Mouse (Mus musculus): ENCODE data around the gene Vcam1. TPM values are rescaled to one million over a fixed set of nuclear protein-coding genes. Genes with fewer than 3 reads are reported as not detected.

Vcam1 gene
- 36.9 and 41.5 TPM in 2 replicates for polyA plus RNA-seq (2014; fragmentation: Nextera tagmentation; extraction: Ambion mirVana)

DNA sequence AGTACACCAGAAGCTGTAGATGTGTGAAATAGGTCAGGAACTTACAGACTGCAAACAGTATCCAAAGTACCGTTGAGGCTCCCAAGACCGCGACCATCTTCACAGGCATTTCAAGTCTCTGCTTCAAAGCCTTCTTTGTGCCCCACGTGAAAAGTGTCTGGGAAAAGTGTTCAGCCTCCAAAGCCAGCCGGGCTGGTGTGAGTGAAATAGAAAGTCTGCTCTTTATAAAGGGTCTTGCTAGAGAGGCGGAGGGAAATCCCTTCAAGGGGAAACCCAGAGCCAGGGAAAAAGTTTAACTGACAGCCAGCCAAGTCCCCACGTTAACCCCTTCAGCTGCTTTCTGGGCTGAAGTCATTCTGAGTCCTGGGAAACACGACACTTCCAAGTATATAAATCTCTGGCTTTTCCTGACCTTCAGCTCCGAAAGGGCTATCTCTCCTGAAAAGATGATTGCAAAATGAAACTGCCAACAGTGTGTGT, at the start of gene Vcam1:
Vcam1 (minus strand) TSS at position 430 of the 480 bp plus-strand sequence.
- Histone ChIP-seq H3K9ac (peak within 1 kb of the TSS; percentile 35), H3K27ac (peak within 1 kb of the TSS; percentile 10; the same call in 1 of the 2 replicates), H3K9me3 (ENCODE audit: control insufficient read depth, low read length) (no peaks in the 10 kb centered on the region), H3K4me1 (replicated peaks; ENCODE audit: control insufficient read depth, insufficient read depth, low read length) (peaks cover 11% of the 10 kb centered on the region; the same call in 1 of the 2 replicates), H3K4me2 (replicated peaks) (peak within 1 kb of the TSS; percentile 48), H3K4me3 (replicated peaks; ENCODE audit: low read length) (peak within 1 kb of the TSS; percentile 26), H3K36me3 (replicated peaks; ENCODE audit: control insufficient read depth, insufficient read depth) (no peaks in the 10 kb centered on the region), H3K27me3 (ENCODE audit: control insufficient read depth, insufficient read depth, low read length) (no peaks in the 10 kb centered on the region)
- ATAC-seq (ENCODE audit: low FRiP score) (peak; percentile 78), DNase-seq (ENCODE audit: low spot score) (peak; percentile 72)
- WGBS: 3% methylated on average over 9 of the region's 9 CpGs

GRCm38 (mm10) chr3:116175106-116175505, 45.6 kb upstream of the Vcam1 start:
- H3K9me3 ChIP-seq (ENCODE audit: control insufficient read depth, low read length): no peaks in the 10 kb centered on the region
- H3K4me1 ChIP-seq (replicated peaks; ENCODE audit: control insufficient read depth, insufficient read depth, low read length): no peaks in the 10 kb centered on the region
- no peaks in the 10 kb centered on the region for H3K36me3 ChIP-seq (replicated peaks; ENCODE audit: control insufficient read depth, insufficient read depth)
- no peak overlapping the region for H3K4me3 ChIP-seq (replicated peaks; ENCODE audit: low read length)
- ATAC-seq (ENCODE audit: low FRiP score) (no peak), DNase-seq (ENCODE audit: low spot score) (no peak)
- H3K9ac ChIP-seq: no peak overlapping the region
- no peaks in the 10 kb centered on the region for H3K27me3 ChIP-seq (ENCODE audit: control insufficient read depth, insufficient read depth, low read length)
- H3K27ac ChIP-seq: no peak overlapping the region
- no peak overlapping the region for H3K4me2 ChIP-seq (replicated peaks)
- 94% methylated on average over 6 of the region's 6 CpGs for WGBS

- WGBS: 85% methylated on average over 5 of the region's 5 CpGs
- ATAC-seq (ENCODE audit: low FRiP score) (no peak), DNase-seq (ENCODE audit: low spot score) (no peak)
- H3K4me2 ChIP-seq (replicated peaks): no peak overlapping the region
- H3K27ac ChIP-seq: no peak overlapping the region
- no peaks in the 10 kb centered on the region for H3K4me1 ChIP-seq (replicated peaks; ENCODE audit: control insufficient read depth, insufficient read depth, low read length)
- no peaks in the 10 kb centered on the region for H3K9me3 ChIP-seq (ENCODE audit: control insufficient read depth, low read length)
- H3K27me3 ChIP-seq (ENCODE audit: control insufficient read depth, insufficient read depth, low read length): no peaks in the 10 kb centered on the region
- no peak overlapping the region for H3K4me3 ChIP-seq (replicated peaks; ENCODE audit: low read length)
- H3K36me3 ChIP-seq (replicated peaks; ENCODE audit: control insufficient read depth, insufficient read depth): no peaks in the 10 kb centered on the region
- no peak overlapping the region for H3K9ac ChIP-seq
These were observed 42.0 kb upstream of the Vcam1 start for GRCm38 (mm10) chr3:116171461-116171860.

- no peak overlapping the region for H3K4me2 ChIP-seq (replicated peaks)
- 82% methylated on average over 2 of the region's 2 CpGs for WGBS
- H3K9ac ChIP-seq: no peak overlapping the region
- H3K4me3 ChIP-seq (replicated peaks; ENCODE audit: low read length): no peak overlapping the region
- no peak overlapping the region for H3K27ac ChIP-seq
- no peaks in the 10 kb centered on the region for H3K9me3 ChIP-seq (ENCODE audit: control insufficient read depth, low read length)
- no peaks in the 10 kb centered on the region for H3K27me3 ChIP-seq (ENCODE audit: control insufficient read depth, insufficient read depth, low read length)
- H3K36me3 ChIP-seq (replicated peaks; ENCODE audit: control insufficient read depth, insufficient read depth): no peaks in the 10 kb centered on the region
- no peak for DNase-seq (ENCODE audit: low spot score)
- no peak for ATAC-seq (ENCODE audit: low FRiP score)
- no peaks in the 10 kb centered on the region for H3K4me1 ChIP-seq (replicated peaks; ENCODE audit: control insufficient read depth, insufficient read depth, low read length)
These were observed 38.6 kb upstream of the Vcam1 start for GRCm38 (mm10) chr3:116168056-116168455.

DNA sequence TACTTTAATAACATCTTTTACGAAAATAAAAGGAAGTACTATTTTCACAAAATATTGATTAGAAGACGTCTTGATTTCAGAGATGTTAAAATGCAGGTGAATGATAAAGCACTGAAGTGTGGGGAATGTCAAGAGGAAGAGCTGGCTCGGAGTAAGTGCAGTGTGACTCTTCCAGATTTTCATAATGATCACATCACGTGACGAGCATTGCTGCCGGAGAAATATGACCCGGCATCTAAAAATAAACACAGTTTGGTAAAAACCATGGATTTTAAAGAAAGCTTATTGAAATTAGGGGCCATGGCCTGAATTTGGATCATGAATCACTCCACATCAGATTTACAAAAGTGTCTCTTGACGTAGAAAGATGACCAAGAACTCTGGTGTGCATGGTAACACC, 36.8 kb upstream of the Vcam1 start:
- H3K9ac ChIP-seq: no peak overlapping the region
- H3K27me3 ChIP-seq (ENCODE audit: control insufficient read depth, insufficient read depth, low read length): no peaks in the 10 kb centered on the region
- 88% methylated on average over 8 of the region's 8 CpGs for WGBS
- H3K36me3 ChIP-seq (replicated peaks; ENCODE audit: control insufficient read depth, insufficient read depth): no peaks in the 10 kb centered on the region
- H3K4me3 ChIP-seq (replicated peaks; ENCODE audit: low read length): no peak overlapping the region
- H3K9me3 ChIP-seq (ENCODE audit: control insufficient read depth, low read length): no peaks in the 10 kb centered on the region
- H3K4me1 ChIP-seq (replicated peaks; ENCODE audit: control insufficient read depth, insufficient read depth, low read length): no peaks in the 10 kb centered on the region
- H3K4me2 ChIP-seq (replicated peaks): no peak overlapping the region
- H3K27ac ChIP-seq: no peak overlapping the region
- DNase-seq (ENCODE audit: low spot score): peak; percentile 14
- ATAC-seq (ENCODE audit: low FRiP score): no peak

GRCm38 (mm10) chr3:116165030-116165429, 35.5 kb upstream of the Vcam1 start:
- Histone ChIP-seq H3K4me3 (replicated peaks; ENCODE audit: low read length) (no peak overlapping the region), H3K9me3 (ENCODE audit: control insufficient read depth, low read length) (no peaks in the 10 kb centered on the region), H3K9ac (no peak overlapping the region), H3K4me1 (replicated peaks; ENCODE audit: control insufficient read depth, insufficient read depth, low read length) (no peaks in the 10 kb centered on the region), H3K27ac (no peak overlapping the region), H3K4me2 (replicated peaks) (no peak overlapping the region), H3K36me3 (replicated peaks; ENCODE audit: control insufficient read depth, insufficient read depth) (no peaks in the 10 kb centered on the region), H3K27me3 (ENCODE audit: control insufficient read depth, insufficient read depth, low read length) (no peaks in the 10 kb centered on the region)
- ATAC-seq (ENCODE audit: low FRiP score) (no peak), DNase-seq (ENCODE audit: low spot score) (no peak)
- WGBS: 82% methylated on average over 1 of the region's 1 CpGs

DNA sequence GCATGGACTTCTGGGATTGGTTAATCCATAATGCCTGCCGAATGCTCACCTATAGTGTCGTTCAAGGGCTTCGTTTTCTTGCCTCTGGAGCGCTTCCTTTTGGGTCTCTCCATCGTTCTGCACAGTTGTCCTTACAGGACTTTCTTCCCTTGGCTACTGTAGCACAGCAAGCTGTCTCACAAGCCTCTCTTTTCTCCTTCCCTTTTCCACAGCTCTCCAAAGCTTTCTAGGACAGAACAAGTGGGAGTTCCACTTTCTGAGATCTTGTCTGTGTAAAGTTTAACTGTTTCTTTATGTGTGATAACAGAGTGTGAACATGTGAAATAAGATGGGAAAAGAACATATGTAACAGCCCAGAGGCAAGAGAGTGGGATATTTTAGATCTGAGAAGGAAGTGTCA, 34.0 kb upstream of the Vcam1 start:
- Histone ChIP-seq H3K27me3 (ENCODE audit: control insufficient read depth, insufficient read depth, low read length) (no peaks in the 10 kb centered on the region), H3K4me2 (replicated peaks) (no peak overlapping the region), H3K9ac (no peak overlapping the region), H3K9me3 (ENCODE audit: control insufficient read depth, low read length) (no peaks in the 10 kb centered on the region), H3K4me1 (replicated peaks; ENCODE audit: control insufficient read depth, insufficient read depth, low read length) (no peaks in the 10 kb centered on the region), H3K36me3 (replicated peaks; ENCODE audit: control insufficient read depth, insufficient read depth) (no peaks in the 10 kb centered on the region), H3K27ac (no peak overlapping the region), H3K4me3 (replicated peaks; ENCODE audit: low read length) (no peak overlapping the region)
- WGBS: 86% methylated on average over 5 of the region's 5 CpGs
- ATAC-seq (ENCODE audit: low FRiP score) (no peak), DNase-seq (ENCODE audit: low spot score) (peak; percentile 7)

GRCm38 (mm10) chr3:116162097-116162666, 32.7 kb upstream of the Vcam1 start:
- Histone ChIP-seq H3K4me1 (replicated peaks; ENCODE audit: control insufficient read depth, insufficient read depth, low read length) (no peaks in the 10 kb centered on the region), H3K27me3 (ENCODE audit: control insufficient read depth, insufficient read depth, low read length) (no peaks in the 10 kb centered on the region), H3K27ac (no peak overlapping the region), H3K36me3 (replicated peaks; ENCODE audit: control insufficient read depth, insufficient read depth) (no peaks in the 10 kb centered on the region), H3K9me3 (ENCODE audit: control insufficient read depth, low read length) (no peaks in the 10 kb centered on the region), H3K4me2 (replicated peaks) (no peak overlapping the region), H3K9ac (no peak overlapping the region), H3K4me3 (replicated peaks; ENCODE audit: low read length) (no peak overlapping the region)
- WGBS: 82% methylated on average over 9 of the region's 9 CpGs
- ATAC-seq (ENCODE audit: low FRiP score) (no peak), DNase-seq (ENCODE audit: low spot score) (peak; percentile 3)

DNA sequence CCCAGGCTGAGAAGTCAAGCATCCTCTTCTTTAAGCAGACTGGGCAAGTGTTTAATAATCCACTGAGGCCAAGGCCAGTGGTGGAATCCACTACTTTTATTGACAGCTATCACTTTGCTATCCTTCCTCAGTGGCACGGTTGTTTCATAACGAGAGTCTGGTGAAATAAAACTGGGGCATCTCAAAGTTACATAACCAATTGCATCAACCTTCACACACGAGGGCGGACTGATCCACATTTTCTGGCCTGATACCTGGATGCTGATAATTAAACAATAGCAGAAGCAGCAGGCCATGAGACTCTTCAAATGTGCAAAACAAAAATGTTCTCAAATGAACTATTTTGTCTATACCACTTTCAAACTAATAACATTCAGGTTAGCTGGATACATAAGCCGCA, 29.9 kb upstream of the Vcam1 start:
- Histone ChIP-seq H3K9me3 (ENCODE audit: control insufficient read depth, low read length) (no peaks in the 10 kb centered on the region), H3K36me3 (replicated peaks; ENCODE audit: control insufficient read depth, insufficient read depth) (no peaks in the 10 kb centered on the region), H3K27ac (no peak overlapping the region), H3K27me3 (ENCODE audit: control insufficient read depth, insufficient read depth, low read length) (no peaks in the 10 kb centered on the region), H3K4me3 (replicated peaks; ENCODE audit: low read length) (no peak overlapping the region), H3K4me2 (replicated peaks) (no peak overlapping the region), H3K9ac (no peak overlapping the region), H3K4me1 (replicated peaks; ENCODE audit: control insufficient read depth, insufficient read depth, low read length) (no peaks in the 10 kb centered on the region)
- 95% methylated on average over 5 of the region's 5 CpGs for WGBS
- no peak for DNase-seq (ENCODE audit: low spot score)
- ATAC-seq (ENCODE audit: low FRiP score): no peak

All from hindbrain, embryonic 14.5 days (tissue).